In genomic region chr16:11518803-11519498, GRCm38 (mm10) we compare ENCODE assay signal across 16 mouse cellular contexts.
A peak's percentile ranks its signal among the peaks of the same experiment; 100 is the strongest.
DNase-seq lines count a peak whose midpoint lies in the region; ATAC-seq and TF ChIP-seq lines count a peak whose summit lies in the region.
"Had no signal": no experiment of that assay in that cellular context is flagged by ENCODE, and none has a peak within 500 bp of the region (broad histone marks: within the 10 kb centered on the region; RNA-seq: fewer than 3 reads in every experiment).

No protein-coding gene starts in this region.

- no peak overlapping the region for H3K9ac ChIP-seq in lung, embryonic 14.5 days
- H3K9ac ChIP-seq in heart, embryonic 11.5 days (ENCODE audit: low read depth, low read length), result no peak overlapping the region
- H3K9ac ChIP-seq: heart, embryonic 15.5 days; limb, embryonic 15.5 days; lung, embryonic 15.5 days; midbrain, embryonic 12.5 days had no signal

- no peak overlapping the region for H3K27ac ChIP-seq in lung, embryonic 14.5 days (ENCODE audit: low read depth)
- H3K27ac ChIP-seq in heart, embryonic 11.5 days (ENCODE audit: low read depth, low read length), result no peak overlapping the region
- H3K27ac ChIP-seq: forebrain, embryonic 10.5 days; heart, embryonic 15.5 days; limb, embryonic 15.5 days; lung, embryonic 15.5 days; midbrain, embryonic 12.5 days had no signal

- H3K36me3 ChIP-seq in lung, embryonic 14.5 days (ENCODE audit: insufficient read depth), result no peaks in the 10 kb centered on the region
- H3K36me3 ChIP-seq in heart, embryonic 11.5 days (ENCODE audit: control insufficient read depth, insufficient read depth, low read length), result no peaks in the 10 kb centered on the region
- H3K36me3 ChIP-seq: heart, embryonic 15.5 days; limb, embryonic 15.5 days; lung, embryonic 15.5 days; midbrain, embryonic 12.5 days had no signal

- no peaks in the 10 kb centered on the region for H3K4me1 ChIP-seq in lung, embryonic 14.5 days (ENCODE audit: insufficient read depth)
- H3K4me1 ChIP-seq in heart, embryonic 11.5 days (ENCODE audit: control insufficient read depth, insufficient read depth, low read length), result no peaks in the 10 kb centered on the region
- H3K4me1 ChIP-seq: forebrain, embryonic 10.5 days; heart, embryonic 15.5 days; limb, embryonic 15.5 days; lung, embryonic 15.5 days; midbrain, embryonic 12.5 days had no signal

- WGBS in lung, embryonic 14.5 days, result 67% methylated on average over 12 of the region's 12 CpGs
- WGBS in heart, embryonic 11.5 days (ENCODE audit: insufficient replicate concordance), result 71% methylated on average over 12 of the region's 12 CpGs

- no peaks in the 10 kb centered on the region for H3K9me3 ChIP-seq in lung, embryonic 14.5 days (ENCODE audit: low read depth, low read length)
- no peaks in the 10 kb centered on the region for H3K9me3 ChIP-seq in heart, embryonic 11.5 days (replicated peaks; ENCODE audit: control insufficient read depth, low read length)
- H3K9me3 ChIP-seq: forebrain, embryonic 10.5 days; heart, embryonic 15.5 days; limb, embryonic 15.5 days; lung, embryonic 15.5 days; midbrain, embryonic 12.5 days had no signal

- no peak for ATAC-seq in lung, embryonic 14.5 days (ENCODE audit: insufficient read depth)
- peak; percentile 62 for ATAC-seq in CD4-positive, CD25-positive, alpha-beta regulatory T cell, adult 4 months
- no peak for ATAC-seq in heart, embryonic 11.5 days (replicated peaks; ENCODE audit: insufficient number of reproducible peaks, low FRiP score, low TSS enrichment)
- ATAC-seq in monocyte, adult 5-6 weeks (replicated peaks; ENCODE audit: insufficient number of reproducible peaks, low FRiP score, low TSS enrichment, poor library complexity, severe bottlenecking), result no peak

- H3K27me3 ChIP-seq in lung, embryonic 14.5 days (ENCODE audit: insufficient read depth, low read length), result no peaks in the 10 kb centered on the region
- H3K27me3 ChIP-seq in heart, embryonic 11.5 days (ENCODE audit: control insufficient read depth, insufficient read depth, low read length), result no peaks in the 10 kb centered on the region
- H3K27me3 ChIP-seq: heart, embryonic 15.5 days; limb, embryonic 15.5 days; lung, embryonic 15.5 days; midbrain, embryonic 12.5 days had no signal

- no peak for TF ChIP-seq CTCF in lung, embryonic 14.5 days (IDR thresholded peaks at IDR 0.05; ENCODE audit: low read depth)

- H3K4me3 ChIP-seq in lung, embryonic 14.5 days (ENCODE audit: low read depth, low read length), result no peak overlapping the region
- H3K4me3 ChIP-seq in heart, embryonic 11.5 days (ENCODE audit: low read depth, low read length), result no peak overlapping the region
- H3K4me3 ChIP-seq: forebrain, embryonic 10.5 days; heart, embryonic 15.5 days; limb, embryonic 15.5 days; lung, embryonic 15.5 days; midbrain, embryonic 12.5 days had no signal

- peak; percentile 49 for DNase-seq in lung, embryonic 14.5 days
- no peak for DNase-seq in lung, postnatal 10 days
- peak; percentile 73 for DNase-seq in embryo, embryonic 11 days
- DNase-seq in thymus, postnatal 0 days (ENCODE audit: low spot score), result peak; percentile 78
- DNase-seq in adrenal gland, postnatal 36 days, result no peak
- DNase-seq: cerebellum, adult 18-20 months; gastrocnemius, postnatal 10 days; kidney, postnatal 14 days had no signal

- no peak overlapping the region for H3K4me2 ChIP-seq in lung, embryonic 14.5 days
- H3K4me2 ChIP-seq in heart, embryonic 11.5 days, result no peak overlapping the region
- H3K4me2 ChIP-seq: heart, embryonic 15.5 days; limb, embryonic 15.5 days; lung, embryonic 15.5 days; midbrain, embryonic 12.5 days had no signal

Comparison
In these comparisons a context has a peak if more than half of its experiments do, and no peak if none do; other contexts are left out.
1. DNase-seq: peak in lung, embryonic 14.5 days (single experiment), embryo, embryonic 11 days (single experiment) and thymus, postnatal 0 days (single experiment); none in lung, postnatal 10 days (single experiment) and adrenal gland, postnatal 36 days (0 of 2).